Mouse (Mus musculus) A20 (cell line): ENCODE results near the gene Tbx6.

Experiments used
- DNase-seq: peaks from one replicate; pipeline ENCODE4 v3.0.0-alpha.2; 2011; ENCODE audit warnings: low read depth, low spot score

Tbx6 gene

GRCm38 (mm10) chr7:126780971-126781635, at the start of gene Tbx6:
Gene Tbx6, plus strand, starts transcription at chr7:126781483.
- DNase-seq: no peak

- DNase-seq: no peak
Observed at GRCm38 (mm10) chr7:126736122-126736521, 45.2 kb upstream of the Tbx6 start.

- no peak for DNase-seq
Observed at GRCm38 (mm10) chr7:126739551-126739950, 41.7 kb upstream of the Tbx6 start.

GRCm38 (mm10) chr7:126740132-126740735, 41.0 kb upstream of the Tbx6 start:
- no peak for DNase-seq

GRCm38 (mm10) chr7:126740977-126741376, 40.3 kb upstream of the Tbx6 start:
- no peak for DNase-seq

- no peak for DNase-seq
Observed at GRCm38 (mm10) chr7:126741452-126741851, 39.8 kb upstream of the Tbx6 start.

GRCm38 (mm10) chr7:126741964-126742482, 39.3 kb upstream of the Tbx6 start:
- DNase-seq: no peak

- DNase-seq: peak; percentile 55
Observed at GRCm38 (mm10) chr7:126746066-126746465, 35.2 kb upstream of the Tbx6 start.

- peak; percentile 11 for DNase-seq
Observed at GRCm38 (mm10) chr7:126746798-126747197, 34.5 kb upstream of the Tbx6 start.

- no peak for DNase-seq
Observed at GRCm38 (mm10) chr7:126748824-126749223, 32.5 kb upstream of the Tbx6 start.

GRCm38 (mm10) chr7:126749582-126750343, 31.5 kb upstream of the Tbx6 start:
- DNase-seq: peak; percentile 17

- peak; percentile 80 for DNase-seq
Observed at GRCm38 (mm10) chr7:126754866-126755265, 26.4 kb upstream of the Tbx6 start.

- DNase-seq: no peak
Observed at GRCm38 (mm10) chr7:126758539-126758938, 22.7 kb upstream of the Tbx6 start.

GRCm38 (mm10) chr7:126759050-126759671, 22.1 kb upstream of the Tbx6 start, which contains the start of gene Mapk3:
Gene Mapk3, plus strand, starts transcription at chr7:126759601.
- peak; percentile 94 for DNase-seq

- no peak for DNase-seq
Observed at GRCm38 (mm10) chr7:126759672-126760390, 21.5 kb upstream of the Tbx6 start.

- no peak for DNase-seq
Observed at GRCm38 (mm10) chr7:126760391-126760802, 20.9 kb upstream of the Tbx6 start.

- DNase-seq: no peak
Observed at GRCm38 (mm10) chr7:126760956-126761355, 20.3 kb upstream of the Tbx6 start.

GRCm38 (mm10) chr7:126761529-126762067, 19.7 kb upstream of the Tbx6 start:
- DNase-seq: no peak

- no peak for DNase-seq
Observed at GRCm38 (mm10) chr7:126762471-126763008, 18.7 kb upstream of the Tbx6 start.

- DNase-seq: no peak
Observed at GRCm38 (mm10) chr7:126765540-126765939, 15.7 kb upstream of the Tbx6 start.

GRCm38 (mm10) chr7:126766201-126766600, 15.1 kb upstream of the Tbx6 start, which contains the start of gene Gdpd3:
Gene Gdpd3, plus strand, starts transcription at chr7:126766334.
- no peak for DNase-seq
